Mouse (Mus musculus) lung, embryonic 14.5 days (tissue): ENCODE measurements around the gene Slc35f1. TPM values are rescaled to one million over a fixed set of nuclear protein-coding genes. Genes with fewer than 3 reads are reported as not detected.

Source experiments
- ATAC-seq: fragments of 200-750 bp; cut with Nextera tagmentation; 2 replicates; pipeline ENCODE4 v1.8.0; 2017; ENCODE audit warnings: mild to moderate bottlenecking, moderate TSS enrichment, moderate library complexity; ENCODE audit not compliant: insufficient read depth
- DNase-seq: peaks from one replicate; pipeline ENCODE4 v3.0.0-alpha.2; 2015
- H3K27ac ChIP-seq: fragments of 300-500 bp; sonication (generic); 2 replicates; pipeline ENCODE4 v1.5.1; 2014; ENCODE audit warnings: low read depth, mild to moderate bottlenecking, moderate library complexity
- H3K27me3 ChIP-seq: fragments of 300-500 bp; sonication (generic); 2 replicates; pipeline ENCODE4 v1.6.1; 2014; ENCODE audit warnings: low read length, control low read depth; ENCODE audit not compliant: insufficient read depth
- H3K36me3 ChIP-seq: fragments of 300-500 bp; sonication (generic); 2 replicates; pipeline ENCODE4 v1.6.1; 2014; ENCODE audit warnings: control low read depth; ENCODE audit not compliant: insufficient read depth
- H3K4me1 ChIP-seq: fragments of 300-500 bp; sonication (generic); 2 replicates; pipeline ENCODE4 v1.6.1; 2014; ENCODE audit warnings: antibody characterized with exemption, control low read depth; ENCODE audit not compliant: insufficient read depth
- H3K4me2 ChIP-seq: fragments of 300-500 bp; sonication (generic); 2 replicates; pipeline ENCODE4 v1.6.1; 2014; ENCODE audit warnings: mild to moderate bottlenecking
- H3K4me3 ChIP-seq: fragments of 300-500 bp; sonication (generic); 2 replicates; pipeline ENCODE4 v1.5.1; 2014; ENCODE audit warnings: low read depth, low read length
- H3K9ac ChIP-seq: fragments of 300-500 bp; sonication (generic); 2 replicates; pipeline ENCODE4 v1.6.1; 2014
- H3K9me3 ChIP-seq: fragments of 300-500 bp; sonication (generic); 2 replicates; pipeline ENCODE4 v1.6.1; 2016; ENCODE audit warnings: low read depth, low read length, control low read depth
- CTCF ChIP-seq: IDR thresholded peaks from 2 replicates; pipeline ENCODE4 v1.5.1; 2016; ENCODE audit warnings: antibody characterized with exemption, low read depth
- WGBS: fragments of 180-500 bp; shearing (Covaris S2); extraction: QIAGEN DNeasy Blood & Tissue Kit; methylation state at CpG from one replicate; pipeline ENCODE4 v1.1.7; 2014; 5-methylcytosine and 5-hydroxymethylcytosine counted together
- polyA plus RNA-seq: library from polyadenylated mRNA; unstranded; fragments of >200 nt; fragmentation: Nextera tagmentation; extraction: Ambion mirVana; gene quantifications from 2 replicates; pipeline ENCODE4 v1.2.1, GENCODE M21; 2014

The Slc35f1 gene
- polyA plus RNA-seq, 1 experiment from 2014 or later, result 1.6 TPM

DNA sequence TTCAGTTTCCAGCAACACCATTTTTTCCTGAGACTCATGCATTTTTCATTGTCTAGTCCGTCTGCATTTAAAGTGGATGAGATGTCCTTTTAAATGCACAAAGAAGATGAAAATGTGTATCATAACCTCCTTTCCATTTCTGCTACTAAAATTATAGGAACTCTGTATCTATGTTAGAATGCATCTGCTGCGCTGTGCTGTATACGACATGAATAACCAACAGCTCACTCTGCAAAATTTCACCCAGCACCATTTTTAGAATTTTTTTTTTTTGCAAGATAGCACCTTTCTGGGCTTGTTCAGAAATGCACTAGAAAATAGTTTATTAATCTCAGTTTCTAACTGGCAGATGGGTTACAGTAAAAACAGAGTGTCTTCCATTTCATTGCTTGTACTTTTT, 236.0 kb downstream of the Slc35f1 start:
- Histone ChIP-seq H3K9me3 (no peaks in the 10 kb centered on the region), H3K4me3 (no peak overlapping the region), H3K4me2 (no peak overlapping the region), H3K9ac (no peak overlapping the region), H3K27me3 (no peaks in the 10 kb centered on the region), H3K36me3 (no peaks in the 10 kb centered on the region), H3K27ac (no peak overlapping the region), H3K4me1 (no peaks in the 10 kb centered on the region)
- 81% methylated on average over 3 of the region's 3 CpGs for WGBS
- TF ChIP-seq CTCF, result no peak
- no peak for DNase-seq
- no peak for ATAC-seq

DNA sequence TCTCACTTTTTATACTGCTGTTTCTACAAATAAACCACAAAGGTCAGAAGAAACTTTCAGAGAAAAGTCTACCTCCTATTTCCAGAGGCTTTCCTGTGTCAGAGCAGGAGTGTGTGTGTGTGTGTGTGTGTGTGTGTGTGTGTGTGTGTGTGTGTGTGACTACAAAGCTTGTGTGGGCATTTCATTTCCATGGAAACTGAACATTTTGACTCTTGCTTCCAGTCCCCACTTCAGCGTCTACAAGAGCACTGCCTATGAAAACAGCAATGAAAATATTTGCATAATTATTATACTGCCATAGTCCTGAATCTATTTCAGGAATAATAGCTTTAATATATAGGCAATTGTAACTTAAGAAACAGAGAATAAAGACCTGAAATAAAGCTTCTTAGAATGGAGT, 241.8 kb downstream of the Slc35f1 start:
- Histone ChIP-seq H3K27ac (no peak overlapping the region), H3K27me3 (no peaks in the 10 kb centered on the region), H3K4me1 (no peaks in the 10 kb centered on the region), H3K9ac (no peak overlapping the region), H3K36me3 (no peaks in the 10 kb centered on the region), H3K4me2 (no peak overlapping the region), H3K9me3 (no peaks in the 10 kb centered on the region), H3K4me3 (no peak overlapping the region)
- ATAC-seq (no peak), DNase-seq (no peak)
- 51% methylated on average over 1 of the region's 1 CpGs for WGBS
- TF ChIP-seq CTCF, result no peak

DNA sequence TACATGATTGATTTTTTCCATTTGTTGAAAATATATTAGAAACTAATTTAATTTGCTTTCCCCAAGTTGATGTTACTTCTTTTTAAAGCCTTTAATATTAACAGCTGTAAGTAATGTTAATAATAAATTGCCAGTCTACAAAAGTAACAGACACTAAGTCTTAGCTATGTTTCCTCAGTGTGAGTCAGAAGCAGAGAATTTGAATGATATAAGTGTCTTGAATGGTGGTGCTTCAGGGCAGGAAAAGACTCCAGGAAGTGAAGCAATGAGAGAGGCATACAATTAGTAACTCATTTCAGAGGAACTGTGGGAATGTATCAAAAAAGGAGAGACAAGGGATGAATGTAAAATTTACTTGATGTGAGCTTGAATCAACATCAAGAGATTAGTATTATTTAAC, 244.3 kb downstream of the Slc35f1 start:
- H3K9ac ChIP-seq, result no peak overlapping the region

DNA sequence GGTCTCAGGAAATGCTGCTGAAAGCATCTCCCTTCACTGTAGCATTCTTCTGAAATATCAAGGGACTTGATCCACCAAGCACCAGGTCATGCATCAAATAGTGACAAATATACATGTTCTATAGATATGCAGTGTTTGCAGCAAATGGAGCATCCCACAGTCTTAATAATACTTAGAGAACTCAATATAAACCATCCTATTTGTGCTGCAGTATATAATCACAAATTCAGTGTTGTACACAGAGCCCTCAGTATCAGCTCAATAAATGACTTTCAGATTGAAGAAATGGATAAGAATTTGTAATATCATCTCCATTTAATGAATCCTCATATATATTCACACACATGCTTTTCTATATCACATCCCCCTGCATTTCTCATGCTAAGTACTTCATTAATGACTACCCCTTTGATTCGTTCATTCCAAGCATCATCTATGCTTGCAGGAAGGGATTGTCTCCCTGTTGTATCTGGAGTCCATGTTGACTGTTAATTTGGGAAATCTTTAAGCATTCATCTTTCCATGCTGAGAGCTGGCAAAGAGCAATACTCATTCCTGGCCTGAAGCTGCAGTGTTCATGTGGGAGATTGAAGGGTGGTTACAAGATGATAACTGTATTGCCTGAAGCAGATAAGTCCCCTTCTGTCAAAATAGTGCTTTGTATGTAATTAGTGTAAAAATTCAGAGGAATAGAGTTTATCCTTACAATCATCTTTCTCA, 249.9 kb downstream of the Slc35f1 start:
- Histone ChIP-seq H3K9ac (no peak overlapping the region), H3K36me3 (no peaks in the 10 kb centered on the region), H3K27ac (no peak overlapping the region), H3K4me1 (no peaks in the 10 kb centered on the region), H3K27me3 (no peaks in the 10 kb centered on the region), H3K4me2 (no peak overlapping the region), H3K4me3 (no peak overlapping the region), H3K9me3 (no peaks in the 10 kb centered on the region)
- TF ChIP-seq CTCF, result no peak
- ATAC-seq (no peak), DNase-seq (no peak)
- 77% methylated on average over 1 of the region's 1 CpGs for WGBS

More for the DNA sequence above, 244.3 kb downstream of the Slc35f1 start:
- no peak overlapping the region for H3K27ac ChIP-seq
- no peak for TF ChIP-seq CTCF
- H3K27me3 ChIP-seq, result no peaks in the 10 kb centered on the region
- H3K4me3 ChIP-seq, result no peak overlapping the region
- no peak for DNase-seq
- H3K9me3 ChIP-seq, result no peaks in the 10 kb centered on the region
- ATAC-seq, result no peak
- no peak overlapping the region for H3K4me2 ChIP-seq
- no peaks in the 10 kb centered on the region for H3K36me3 ChIP-seq
- H3K4me1 ChIP-seq, result no peaks in the 10 kb centered on the region

DNA sequence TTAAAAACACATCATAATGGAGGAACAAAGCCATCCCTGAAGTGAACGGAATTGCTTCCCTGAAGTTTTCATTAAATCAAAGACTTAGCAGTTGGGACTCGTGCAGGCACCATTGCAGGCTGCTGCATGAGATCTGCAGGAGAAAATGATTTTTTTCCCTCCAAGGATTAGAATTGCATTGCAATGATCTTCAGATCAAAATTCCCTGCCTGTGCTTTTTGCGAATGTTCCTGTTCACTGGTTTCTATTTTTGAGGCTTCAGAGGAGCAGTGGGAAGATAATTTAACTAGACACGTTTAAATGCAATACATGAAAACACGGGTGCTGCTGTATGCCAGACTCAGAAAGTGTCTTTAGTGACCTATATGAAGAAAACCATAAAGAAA, 250.5 kb downstream of the Slc35f1 start:
- no peak overlapping the region for H3K4me2 ChIP-seq
- no peak for DNase-seq
- H3K36me3 ChIP-seq, result no peaks in the 10 kb centered on the region
- WGBS, result 73% methylated on average over 5 of the region's 5 CpGs
- no peaks in the 10 kb centered on the region for H3K27me3 ChIP-seq
- no peaks in the 10 kb centered on the region for H3K9me3 ChIP-seq
- H3K27ac ChIP-seq, result no peak overlapping the region
- ATAC-seq, result no peak
- no peaks in the 10 kb centered on the region for H3K4me1 ChIP-seq
- no peak overlapping the region for H3K4me3 ChIP-seq
- no peak for TF ChIP-seq CTCF
- no peak overlapping the region for H3K9ac ChIP-seq

DNA sequence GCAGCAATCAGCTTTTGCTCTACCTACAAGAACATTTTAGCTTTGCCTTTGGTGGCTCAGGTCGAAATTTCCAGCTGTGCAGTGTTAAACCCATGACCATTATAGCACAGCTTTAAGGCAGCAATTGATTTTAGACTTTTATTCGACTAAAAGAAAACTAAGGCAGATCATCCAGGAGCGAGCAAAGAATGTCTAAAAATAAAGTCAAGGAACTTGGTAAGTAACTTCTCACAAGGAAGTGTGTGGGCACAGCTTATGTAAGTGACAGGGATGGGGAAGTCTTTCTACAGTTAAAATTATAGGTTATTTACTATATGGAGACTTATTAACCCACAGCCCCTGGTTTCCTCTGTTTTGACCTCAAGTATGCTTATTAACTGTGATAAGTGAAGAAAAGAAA, 262.2 kb downstream of the Slc35f1 start:
- no peaks in the 10 kb centered on the region for H3K27me3 ChIP-seq
- H3K9me3 ChIP-seq, result no peaks in the 10 kb centered on the region
- DNase-seq, result no peak
- H3K9ac ChIP-seq, result no peak overlapping the region
- H3K27ac ChIP-seq, result no peak overlapping the region
- whole genome bisulfite sequencing, result 73% methylated on average over 3 of the region's 3 CpGs
- no peak for TF ChIP-seq CTCF
- H3K4me2 ChIP-seq, result no peak overlapping the region
- H3K4me1 ChIP-seq, result no peaks in the 10 kb centered on the region
- H3K36me3 ChIP-seq, result no peaks in the 10 kb centered on the region
- no peak for ATAC-seq
- no peak overlapping the region for H3K4me3 ChIP-seq

DNA sequence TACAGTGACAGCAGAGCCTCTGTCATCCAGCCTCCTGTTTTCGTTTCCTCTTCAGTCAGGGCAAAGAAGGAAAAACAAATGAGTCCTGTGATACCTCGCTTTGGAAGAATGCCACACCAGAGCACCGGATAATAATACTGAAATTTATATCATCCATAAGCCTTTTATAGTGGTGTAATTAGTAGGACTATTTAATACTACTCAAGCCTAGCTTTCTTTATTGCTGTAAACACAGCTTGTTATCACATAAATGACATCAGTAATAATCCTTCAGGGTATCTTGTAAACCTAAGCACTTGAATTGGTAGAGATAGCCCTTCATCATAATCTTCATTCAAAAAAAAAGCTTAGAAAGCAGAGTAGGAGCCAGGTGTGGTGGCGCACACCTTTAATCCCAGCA, 266.4 kb downstream of the Slc35f1 start:
- no peak overlapping the region for H3K27ac ChIP-seq
- WGBS, result 66% methylated on average over 4 of the region's 4 CpGs
- no peaks in the 10 kb centered on the region for H3K4me1 ChIP-seq
- H3K36me3 ChIP-seq, result no peaks in the 10 kb centered on the region
- no peak overlapping the region for H3K4me2 ChIP-seq
- H3K9me3 ChIP-seq, result no peaks in the 10 kb centered on the region
- no peaks in the 10 kb centered on the region for H3K27me3 ChIP-seq
- H3K9ac ChIP-seq, result no peak overlapping the region
- ATAC-seq (no peak), DNase-seq (no peak)
- no peak for TF ChIP-seq CTCF
- no peak overlapping the region for H3K4me3 ChIP-seq

DNA sequence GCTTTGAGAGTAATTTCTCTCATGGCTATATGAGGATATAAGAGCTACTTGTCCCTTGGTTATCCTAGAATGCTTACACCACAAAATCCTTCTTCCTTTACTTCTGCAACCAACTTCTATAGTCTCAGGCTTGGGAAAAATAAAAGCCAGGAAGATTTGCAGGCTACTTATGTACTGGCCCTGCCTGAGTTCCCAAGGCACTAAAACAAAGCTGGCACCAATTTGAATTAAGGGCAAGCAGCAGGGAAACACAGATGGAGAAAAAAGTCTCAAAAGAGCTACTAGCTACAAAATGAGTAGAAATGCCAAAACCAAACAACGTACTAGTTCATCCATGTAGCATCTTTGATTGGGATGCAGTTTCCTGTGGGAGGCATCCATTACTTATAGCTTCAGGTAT, 288.9 kb downstream of the Slc35f1 start:
- H3K9me3 ChIP-seq, result no peaks in the 10 kb centered on the region
- H3K4me3 ChIP-seq, result no peak overlapping the region
- H3K36me3 ChIP-seq, result no peaks in the 10 kb centered on the region
- ATAC-seq (no peak), DNase-seq (no peak)
- no peaks in the 10 kb centered on the region for H3K27me3 ChIP-seq
- no peaks in the 10 kb centered on the region for H3K4me1 ChIP-seq
- no peak overlapping the region for H3K9ac ChIP-seq
- H3K27ac ChIP-seq, result no peak overlapping the region
- no peak for TF ChIP-seq CTCF
- H3K4me2 ChIP-seq, result no peak overlapping the region
- 86% methylated on average over 1 of the region's 1 CpGs for WGBS
